Mouse (Mus musculus): ENCODE measurements around the gene Fuk. TPM values are rescaled to one million over a fixed set of nuclear protein-coding genes. Genes with fewer than 3 reads are reported as not detected.

The Fuk gene
- polyA plus RNA-seq, 1 experiment: not detected

GRCm38 (mm10) chr8:110844941-110845340 is 57.3 kb downstream of the Fuk start:
- H3K4me1 ChIP-seq (ENCODE audit: control insufficient read depth, insufficient read depth, low read length): 0 out of 2 replicates have a peak, but pooled peaks cover 2% of the 10 kb centered on the region
- 49% methylated on average over 3 of the region's 3 CpGs for WGBS
- no peak overlapping the region for H3K27ac ChIP-seq (ENCODE audit: insufficient read depth, low read depth, low read length)
- no peak overlapping the region for H3K4me3 ChIP-seq (ENCODE audit: insufficient read depth, low read depth, low read length)
- TF ChIP-seq CTCF (IDR thresholded peaks at IDR 0.05; ENCODE audit: insufficient read depth, low read depth, low read length) (no peak), POLR2A (IDR thresholded peaks at IDR 0.05; ENCODE audit: insufficient read depth, low read depth, low read length) (no peak)

- no peak overlapping the region for H3K4me3 ChIP-seq (ENCODE audit: insufficient read depth, low read depth, low read length)
- H3K4me1 ChIP-seq (ENCODE audit: control insufficient read depth, insufficient read depth, low read length): 0 out of 2 replicates have a peak, but pooled peaks cover 2% of the 10 kb centered on the region
- TF ChIP-seq CTCF (IDR thresholded peaks at IDR 0.05; ENCODE audit: insufficient read depth, low read depth, low read length) (no peak), POLR2A (IDR thresholded peaks at IDR 0.05; ENCODE audit: insufficient read depth, low read depth, low read length) (no peak)
- no peak overlapping the region for H3K27ac ChIP-seq (ENCODE audit: insufficient read depth, low read depth, low read length)
- WGBS: 67% methylated on average over 5 of the region's 5 CpGs
Measured at GRCm38 (mm10) chr8:110843207-110843606, 59.1 kb downstream of the Fuk start.

- Histone ChIP-seq H3K27ac (ENCODE audit: insufficient read depth, low read depth, low read length) (no peak overlapping the region), H3K4me1 (ENCODE audit: control insufficient read depth, insufficient read depth, low read length) (0 out of 2 replicates have a peak, but pooled peaks cover 2% of the 10 kb centered on the region), H3K4me3 (ENCODE audit: insufficient read depth, low read depth, low read length) (no peak overlapping the region)
- WGBS: 82% methylated on average over 3 of the region's 3 CpGs
- no peak for TF ChIP-seq CTCF (IDR thresholded peaks at IDR 0.05; ENCODE audit: insufficient read depth, low read depth, low read length)
- no peak for TF ChIP-seq POLR2A (IDR thresholded peaks at IDR 0.05; ENCODE audit: insufficient read depth, low read depth, low read length)
Measured at GRCm38 (mm10) chr8:110842012-110842574, 60.2 kb downstream of the Fuk start.

Other genes with a start within 250 kb of the Fuk start
- not detected in 2 replicates for gene Mtss1l, start 181.0 kb downstream of the Fuk start, polyA plus RNA-seq (2012; ENCODE audit: insufficient read depth, insufficient read length, low replicate concordance, missing spikeins)
- not detected in 2 replicates for gene Il34, start 96.6 kb downstream of the Fuk start, polyA plus RNA-seq (2012; ENCODE audit: insufficient read depth, insufficient read length, low replicate concordance, missing spikeins)
- not detected in 2 replicates for gene Cog4, start 55.9 kb downstream of the Fuk start, polyA plus RNA-seq (2012; ENCODE audit: insufficient read depth, insufficient read length, low replicate concordance, missing spikeins)
- 172 TPM in 1 of 2 replicates, not detected in the other for gene Sf3b3, start 55.7 kb downstream of the Fuk start, polyA plus RNA-seq (2012; ENCODE audit: insufficient read depth, insufficient read length, low replicate concordance, missing spikeins)
- not detected in 2 replicates for gene St3gal2, start 17.4 kb upstream of the Fuk start, polyA plus RNA-seq (2012; ENCODE audit: insufficient read depth, insufficient read length, low replicate concordance, missing spikeins)
- gene Ddx19a, start 95.3 kb upstream of the Fuk start, polyA plus RNA-seq (2012; ENCODE audit: insufficient read depth, insufficient read length, low replicate concordance, missing spikeins): not detected in 2 replicates
- not detected in 2 replicates for gene Ddx19b, start 129.3 kb upstream of the Fuk start, polyA plus RNA-seq (2012; ENCODE audit: insufficient read depth, insufficient read length, low replicate concordance, missing spikeins)
- gene Aars, start 130.7 kb upstream of the Fuk start, polyA plus RNA-seq (2012; ENCODE audit: insufficient read depth, insufficient read length, low replicate concordance, missing spikeins): not detected in 2 replicates
- not detected in 2 replicates for gene Exosc6, start 153.9 kb upstream of the Fuk start, polyA plus RNA-seq (2012; ENCODE audit: insufficient read depth, insufficient read length, low replicate concordance, missing spikeins)
- not detected in 2 replicates for gene Clec18a, start 189.9 kb upstream of the Fuk start, polyA plus RNA-seq (2012; ENCODE audit: insufficient read depth, insufficient read length, low replicate concordance, missing spikeins)
- 61.5 TPM in 1 of 2 replicates, not detected in the other for gene Pdpr, start 192.1 kb upstream of the Fuk start, polyA plus RNA-seq (2012; ENCODE audit: insufficient read depth, insufficient read length, low replicate concordance, missing spikeins)

Measured in olfactory bulb, adult 2 months (tissue).